Mouse (Mus musculus) CD8-positive naive resting alpha-beta T cell, adult 57 days (primary cell): ENCODE measurements around the gene Kctd19. TPM values are rescaled to one million over a fixed set of nuclear protein-coding genes. Genes with fewer than 3 reads are reported as not detected.

Experiments
- total RNA-seq: library from RNA; stranded (reverse); gene quantifications from one replicate; pipeline ENCODE4 v1.2.4, GENCODE M21; 2023

Gene Kctd19
- total RNA-seq: not detected

DNA sequence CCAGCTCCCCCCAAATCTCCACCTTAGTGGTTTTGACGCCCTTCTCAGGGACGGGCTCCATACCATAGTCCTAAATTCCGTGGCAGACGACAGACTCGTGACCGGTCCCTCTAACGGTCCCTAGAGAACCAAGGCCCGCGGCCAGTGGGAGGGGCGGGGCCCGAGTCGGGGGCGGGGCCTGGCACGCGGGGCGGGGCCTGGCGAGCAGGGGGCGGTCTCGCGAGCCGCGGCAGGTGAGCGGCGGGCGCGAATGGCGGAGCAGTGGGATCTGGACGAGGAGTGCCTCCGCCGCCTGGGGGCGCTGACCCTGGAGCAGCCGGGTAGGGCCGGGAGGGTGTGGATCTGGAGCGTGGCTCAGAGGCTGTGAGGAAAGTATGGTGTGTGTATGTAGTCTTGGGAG is at the start of gene Kctd19, which contains the start of gene Lrrc36:
Gene Kctd19, minus strand, starts transcription at position 112 of the 400 bp plus-strand sequence.
Gene Lrrc36, plus strand, starts transcription at position 181 of the 400 bp plus-strand sequence.

GRCm38 (mm10) chr8:105373032-105373431 is 40.3 kb downstream of the Kctd19 start, which contains the start of gene Plekhg4:
Gene Plekhg4, plus strand, starts transcription at chr8:105373274.

GRCm38 (mm10) chr8:105348450-105349095 is 64.7 kb downstream of the Kctd19 start, which contains the start of gene Slc9a5:
Gene Slc9a5, plus strand, starts transcription at chr8:105348843.

DNA sequence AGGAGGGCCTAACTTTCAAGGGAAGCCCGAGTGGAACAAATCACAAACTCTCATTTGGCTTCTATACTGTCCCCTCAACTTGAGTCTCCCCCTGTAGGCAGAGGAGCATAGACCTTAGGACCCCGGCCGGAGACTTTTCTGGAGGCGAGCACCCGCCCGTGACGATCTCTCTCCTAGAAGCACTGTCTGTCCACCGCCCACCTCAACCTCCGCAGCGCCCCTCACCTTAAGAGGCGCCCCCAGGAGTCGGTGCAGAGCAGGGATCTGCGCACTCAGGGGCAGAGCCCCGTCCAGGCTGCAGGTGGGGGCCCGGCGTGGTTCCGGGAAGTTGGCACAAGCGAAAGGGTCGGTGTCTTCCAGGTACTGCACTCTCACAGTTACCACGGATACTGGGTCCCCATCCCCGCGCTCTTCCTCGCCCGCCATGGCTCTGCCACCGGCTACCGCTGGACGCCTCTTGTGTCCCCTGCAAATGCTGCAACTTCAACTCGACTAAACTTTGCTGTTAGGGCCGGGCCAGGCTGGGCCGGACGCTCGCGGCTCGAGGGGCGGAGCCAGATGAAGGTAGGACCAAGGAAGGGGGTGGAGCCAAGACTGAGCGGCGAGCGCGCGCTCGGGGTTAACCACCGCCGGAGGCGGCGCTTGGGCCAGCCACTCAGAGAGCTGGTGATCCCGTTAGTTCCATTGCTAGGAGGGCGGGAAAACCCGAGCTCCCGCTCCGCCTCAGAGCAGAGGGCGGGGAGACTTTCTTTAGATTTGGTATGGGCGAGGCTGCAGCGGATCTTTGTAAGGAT is 65.7 kb downstream of the Kctd19 start, which contains the start of gene Fhod1:
Gene Fhod1, minus strand, starts transcription at position 526 of the 794 bp plus-strand sequence.

Other genes starting within 250 kb of the Kctd19 start
- 104 TPM for gene Cbfb, start 242.8 kb downstream of the Kctd19 start, total RNA-seq
- 20.9 TPM for gene D230025D16Rik, start 188.4 kb downstream of the Kctd19 start, total RNA-seq
- gene B3gnt9, start 158.3 kb downstream of the Kctd19 start, total RNA-seq: 4.5 TPM
- gene Tradd, start 148.9 kb downstream of the Kctd19 start, total RNA-seq: 22.6 TPM
- 10.5 TPM for gene Fbxl8, start 148.9 kb downstream of the Kctd19 start, total RNA-seq
- 0.73 TPM for gene Hsf4, start 143.7 kb downstream of the Kctd19 start, total RNA-seq
- not detected for gene Nol3, start 137.4 kb downstream of the Kctd19 start, total RNA-seq
- 3.2 TPM for gene 4931428F04Rik, start 123.6 kb downstream of the Kctd19 start, total RNA-seq
- 1.4 TPM for gene Exoc3l, start 117.4 kb downstream of the Kctd19 start, total RNA-seq
- 87.5 TPM for gene E2f4, start 115.8 kb downstream of the Kctd19 start, total RNA-seq
- 4.2 TPM for gene Elmo3, start 107.9 kb downstream of the Kctd19 start, total RNA-seq
- 8.7 TPM for gene Lrrc29, start 87.2 kb downstream of the Kctd19 start, total RNA-seq
- gene Tmem208, start 87.1 kb downstream of the Kctd19 start, total RNA-seq: 30.2 TPM
- gene Fhod1, start 65.5 kb downstream of the Kctd19 start, total RNA-seq: 26.7 TPM
- gene Slc9a5, start 64.7 kb downstream of the Kctd19 start, total RNA-seq: 1.3 TPM
- not detected for gene Plekhg4, start 40.2 kb downstream of the Kctd19 start, total RNA-seq
- gene Lrrc36, start 69 bp upstream of the Kctd19 start, total RNA-seq: not detected
- gene Tppp3, start 58.0 kb upstream of the Kctd19 start, total RNA-seq: 1.3 TPM
- gene Zdhhc1, start 83.4 kb upstream of the Kctd19 start, total RNA-seq: 5.8 TPM
- not detected for gene Hsd11b2, start 105.3 kb upstream of the Kctd19 start, total RNA-seq
- 51.3 TPM for gene Atp6v0d1, start 152.5 kb upstream of the Kctd19 start, total RNA-seq
- gene Ripor1, start 191.8 kb upstream of the Kctd19 start, total RNA-seq: 18.9 TPM
- 148 TPM for gene Ctcf, start 223.1 kb upstream of the Kctd19 start, total RNA-seq
- gene Agrp, start 223.9 kb upstream of the Kctd19 start, total RNA-seq: not detected